Mouse (Mus musculus) gastrocnemius, postnatal 4 days (tissue): ENCODE results near the gene Fnbp1. TPM values are rescaled to one million over a fixed set of nuclear protein-coding genes. Genes with fewer than 3 reads are reported as not detected.
"Not testable (repeated sequence)": the region's sequence is repeated elsewhere in the genome, so short reads cannot be mapped to it uniquely, and the experiment has no call there.

ENCODE experiments used
- DNase-seq, 2 experiments: peaks; one replicate each; pipeline ENCODE4 v3.0.0; 2021 to 2022; ENCODE audit warnings: low spot score in 2 of 2, mixed read lengths in 2 of 2
- long read RNA-seq, 2 experiments: library from polyadenylated mRNA; stranded (forward); transcript quantifications; one replicate each; pipeline ENCODE4 v2.0.0; 2021
- total RNA-seq, 2 experiments: library from RNA; stranded (reverse); gene quantifications; 2 replicates each; pipeline ENCODE4 v1.2.3; 2021

Gene Fnbp1
- total RNA-seq = 10 to 100 TPM; 33.8 to 37.3 TPM
- long read RNA-seq, experiment 1, partial matches to known transcripts = 4 of 7 reads
- long read RNA-seq, experiment 1, other reads (novel, unspliced or antisense) = 2 of 7 reads
- long read RNA-seq, experiment 2, full-length matches to known transcripts = 1 of 11 reads
- long read RNA-seq, experiment 2, partial matches to known transcripts = 1 of 11 reads
- long read RNA-seq, experiment 2, other reads (novel, unspliced or antisense) = 9 of 11 reads

- DNase-seq = peak; percentile 70 to 83
Measured at GRCm38 (mm10) chr2:31141867-31142454, at the start of gene Fnbp1. Gene Fnbp1 (minus strand): TSS chr2:31142008.

- DNase-seq = no peak
Measured at GRCm38 (mm10) chr2:31189654-31190053, 47.8 kb upstream of the Fnbp1 start.

GRCm38 (mm10) chr2:31188691-31189090, 46.9 kb upstream of the Fnbp1 start:
- no peak for DNase-seq

GRCm38 (mm10) chr2:31183830-31184229, 42.0 kb upstream of the Fnbp1 start:
- no peak for DNase-seq

DNA sequence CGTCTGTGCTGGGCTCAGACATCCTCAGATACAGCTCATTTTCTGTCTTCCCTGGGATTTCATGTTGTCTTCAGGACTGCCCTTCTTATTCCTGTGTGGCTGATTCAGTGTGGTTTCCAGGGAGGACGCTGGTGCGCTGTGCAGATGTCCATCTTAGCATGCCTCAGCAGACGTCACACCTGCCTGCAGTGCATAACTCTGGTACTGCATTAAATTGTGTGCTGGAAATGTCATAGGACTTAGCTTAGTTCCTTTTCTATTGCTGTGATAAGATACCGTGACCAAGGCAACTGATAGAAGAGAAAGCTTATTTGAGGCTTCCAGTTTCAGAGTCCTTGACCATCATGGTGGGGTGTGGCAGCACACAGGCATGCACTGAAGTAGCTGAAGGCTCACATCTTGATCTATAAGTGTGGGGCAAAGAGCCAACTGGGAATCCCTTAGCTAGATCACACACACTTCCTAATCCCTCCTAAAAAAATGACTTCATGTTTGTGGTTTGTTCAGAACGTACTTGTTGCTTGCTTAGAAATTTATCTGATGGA, 41.0 kb upstream of the Fnbp1 start:
- DNase-seq = no peak

GRCm38 (mm10) chr2:31180081-31180551, 38.3 kb upstream of the Fnbp1 start:
- DNase-seq = no peak

- no peak for DNase-seq
Measured at GRCm38 (mm10) chr2:31179471-31179870, 37.7 kb upstream of the Fnbp1 start.

DNA sequence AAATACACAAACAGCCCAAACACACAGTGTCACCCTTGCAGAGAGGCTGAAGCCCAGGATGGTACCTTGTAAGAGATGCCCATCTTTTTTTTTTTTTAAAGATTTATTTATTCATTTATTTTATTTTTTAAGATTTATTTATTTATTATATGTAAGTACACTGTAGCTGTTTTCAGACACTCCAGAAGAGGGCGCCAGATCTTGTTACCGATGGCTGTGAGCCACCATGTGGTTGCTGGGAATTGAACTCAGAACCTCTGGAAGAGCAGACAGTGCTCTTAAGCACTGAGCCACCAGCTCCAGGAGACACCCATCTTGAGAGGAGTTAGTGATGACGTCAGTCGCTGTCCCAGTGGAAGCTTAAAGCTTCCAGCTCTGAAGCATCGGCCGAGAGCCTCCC, 36.8 kb upstream of the Fnbp1 start:
- not testable (repeated sequence) for DNase-seq

DNA sequence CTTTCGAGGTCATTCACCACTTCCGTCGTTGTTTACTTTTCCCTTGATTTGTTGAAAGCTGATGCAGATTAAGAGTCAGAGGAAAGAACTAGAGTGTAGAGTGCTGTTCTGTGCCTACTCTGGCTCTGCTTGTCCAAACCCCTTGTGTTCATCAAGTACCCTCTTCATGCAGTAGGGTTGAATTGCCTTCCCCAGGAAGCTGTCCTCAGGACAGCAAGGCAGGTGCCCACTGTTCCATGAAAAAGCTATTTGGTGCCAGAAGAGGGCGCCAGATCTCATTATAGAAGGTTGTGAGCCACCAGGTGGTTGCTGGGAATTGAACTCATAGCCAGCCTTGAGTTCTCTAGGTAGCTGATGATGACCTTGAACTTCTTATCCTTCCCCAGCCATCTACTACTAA, 31.5 kb upstream of the Fnbp1 start:
- no peak for DNase-seq

GRCm38 (mm10) chr2:31172536-31172935, 30.7 kb upstream of the Fnbp1 start:
- DNase-seq = no peak

GRCm38 (mm10) chr2:31172001-31172400, 30.2 kb upstream of the Fnbp1 start:
- DNase-seq = no peak

DNA sequence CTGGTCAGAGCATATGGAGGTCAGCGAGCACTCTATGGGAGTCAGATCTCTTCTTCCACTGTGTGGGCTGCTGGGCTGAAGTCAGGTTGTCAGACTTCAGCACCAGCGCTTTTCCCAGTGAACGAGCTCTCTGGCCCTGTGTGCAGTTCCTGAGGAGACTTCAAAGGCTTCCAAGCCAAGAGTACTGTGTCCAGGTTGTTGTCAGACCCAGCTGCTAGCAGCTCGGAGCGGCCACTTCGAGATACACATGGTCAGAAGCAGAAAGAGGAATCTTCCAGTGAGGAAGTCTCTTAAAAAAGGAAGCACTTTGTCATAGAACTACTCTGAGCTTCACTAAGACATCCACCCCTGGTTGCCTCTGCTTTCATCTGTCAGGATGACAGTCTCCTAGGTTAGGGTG, 28.4 kb upstream of the Fnbp1 start:
- no peak for DNase-seq

GRCm38 (mm10) chr2:31169001-31169400, 27.2 kb upstream of the Fnbp1 start:
- DNase-seq = no peak

- DNase-seq = not testable (repeated sequence)
Measured at GRCm38 (mm10) chr2:31167571-31167970, 25.8 kb upstream of the Fnbp1 start.

- DNase-seq = no peak
Measured at GRCm38 (mm10) chr2:31165529-31165928, 23.7 kb upstream of the Fnbp1 start.

GRCm38 (mm10) chr2:31164841-31165455, 23.1 kb upstream of the Fnbp1 start:
- DNase-seq = no peak

- no peak for DNase-seq
Measured at GRCm38 (mm10) chr2:31163361-31164118, 21.7 kb upstream of the Fnbp1 start.

DNA sequence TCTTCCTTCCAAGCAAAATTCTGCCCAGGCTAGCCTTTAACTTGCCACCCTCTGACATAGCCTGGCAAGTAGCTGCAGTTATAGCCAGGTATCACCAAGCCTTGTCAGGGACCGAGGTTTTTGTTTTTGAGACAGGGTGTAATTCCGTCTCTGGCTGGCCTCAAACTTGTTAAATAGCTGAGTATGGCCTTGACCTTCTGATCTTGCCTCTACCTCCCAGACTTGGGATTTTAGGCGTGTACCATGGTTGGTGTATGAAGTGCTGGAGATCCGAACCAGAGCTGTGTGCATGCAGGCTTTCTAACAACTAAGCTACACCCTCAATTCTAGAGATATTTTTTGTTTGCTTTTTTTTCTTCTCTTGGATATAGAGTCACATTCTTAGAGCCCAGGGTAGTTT, 19.8 kb upstream of the Fnbp1 start:
- DNase-seq = no peak

DNA sequence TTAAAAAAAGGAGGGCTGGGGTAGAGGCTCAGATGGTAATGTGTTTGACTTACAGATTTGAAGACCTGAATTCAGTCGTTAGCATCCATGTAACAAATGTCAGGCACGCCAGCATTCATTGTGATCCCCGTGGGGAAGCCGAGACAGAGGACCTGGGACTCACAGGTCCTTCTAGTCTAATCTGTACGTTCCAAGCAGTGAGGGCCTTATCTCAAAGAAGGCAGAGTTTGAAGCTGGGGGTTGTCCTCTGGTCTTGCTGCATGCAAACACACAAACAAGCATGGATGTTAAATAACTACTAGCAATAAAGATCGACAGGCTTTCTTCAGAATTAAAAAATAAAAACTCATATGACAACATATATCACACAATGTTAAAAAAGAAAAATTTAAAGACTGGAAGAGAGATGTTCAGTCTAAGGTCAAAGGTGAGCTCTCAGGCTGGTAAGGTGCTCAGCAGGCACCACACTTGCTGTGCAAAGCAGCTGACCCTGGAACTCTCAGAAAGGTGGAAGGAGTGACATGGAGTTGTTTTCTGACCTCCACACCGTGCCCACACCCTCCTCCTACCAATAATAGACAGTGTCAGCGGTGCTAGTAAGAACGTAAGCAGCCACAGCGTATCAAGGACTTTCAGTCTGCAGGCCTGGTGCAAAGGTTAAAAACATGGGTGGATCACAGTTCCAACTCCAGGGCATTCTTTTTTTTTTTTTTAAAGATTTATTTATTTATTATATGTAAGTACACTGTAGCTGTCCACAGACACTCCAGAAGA, 18.5 kb upstream of the Fnbp1 start:
- no peak for DNase-seq

DNA sequence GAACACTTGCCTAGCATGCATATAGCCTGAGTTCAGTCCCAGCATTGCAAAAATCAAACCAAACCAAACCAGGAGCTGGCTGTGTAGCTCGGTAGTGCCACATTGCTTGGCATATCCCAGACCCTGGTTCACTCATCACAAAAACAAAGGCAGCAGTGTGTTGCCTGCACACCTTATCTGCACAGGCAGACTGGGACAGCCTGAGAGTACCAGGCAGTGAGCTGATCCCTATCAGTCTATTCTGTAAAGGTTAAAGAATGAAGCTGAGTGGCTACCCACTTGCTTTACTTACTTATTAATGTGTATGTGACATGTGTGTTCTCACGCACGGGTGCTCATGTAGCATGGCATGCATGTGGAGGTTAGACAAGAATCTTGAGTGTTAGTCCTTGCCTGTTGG, 15.0 kb upstream of the Fnbp1 start:
- DNase-seq = no peak
